Mouse (Mus musculus) urinary bladder, postnatal 10 days (tissue): ENCODE results near the gene Fgfr2.

Experiments
- DNase-seq: peaks from one replicate; pipeline ENCODE4 v3.0.0; 2022; ENCODE audit warnings: low spot score

Gene Fgfr2

GRCm38 (mm10) chr7:132658058-132658450 lies 465.1 kb downstream of the Fgfr2 start:
- DNase-seq = no peak

GRCm38 (mm10) chr7:132657371-132658057 lies 465.6 kb downstream of the Fgfr2 start:
- no peak for DNase-seq

- DNase-seq = peak; percentile 89
Measured at GRCm38 (mm10) chr7:132656548-132656947, 466.6 kb downstream of the Fgfr2 start.

GRCm38 (mm10) chr7:132656075-132656474 lies 467.1 kb downstream of the Fgfr2 start:
- DNase-seq = peak; percentile 57

- no peak for DNase-seq
Measured at GRCm38 (mm10) chr7:132654412-132654811, 468.7 kb downstream of the Fgfr2 start.

GRCm38 (mm10) chr7:132646514-132646913 lies 476.6 kb downstream of the Fgfr2 start:
- no peak for DNase-seq

- no peak for DNase-seq
Measured at GRCm38 (mm10) chr7:132644605-132645279, 478.4 kb downstream of the Fgfr2 start.

- no peak for DNase-seq
Measured at GRCm38 (mm10) chr7:132641606-132642005, 481.5 kb downstream of the Fgfr2 start.

- no peak for DNase-seq
Measured at GRCm38 (mm10) chr7:132640946-132641345, 482.2 kb downstream of the Fgfr2 start.

GRCm38 (mm10) chr7:132638446-132639087 lies 484.6 kb downstream of the Fgfr2 start:
- DNase-seq = no peak

- no peak for DNase-seq
Measured at GRCm38 (mm10) chr7:132637292-132637691, 485.9 kb downstream of the Fgfr2 start.

GRCm38 (mm10) chr7:132631313-132631712 lies 491.8 kb downstream of the Fgfr2 start:
- no peak for DNase-seq

GRCm38 (mm10) chr7:132627448-132627847 lies 495.7 kb downstream of the Fgfr2 start:
- DNase-seq = no peak

GRCm38 (mm10) chr7:132626174-132626573 lies 497.0 kb downstream of the Fgfr2 start:
- no peak for DNase-seq

- no peak for DNase-seq
Measured at GRCm38 (mm10) chr7:132624161-132624560, 499.0 kb downstream of the Fgfr2 start.

- DNase-seq = no peak
Measured at GRCm38 (mm10) chr7:132619975-132620918, 502.9 kb downstream of the Fgfr2 start.

- DNase-seq = no peak
Measured at GRCm38 (mm10) chr7:132619549-132619948, 503.6 kb downstream of the Fgfr2 start.

- no peak for DNase-seq
Measured at GRCm38 (mm10) chr7:132617021-132617564, 506.1 kb downstream of the Fgfr2 start.

GRCm38 (mm10) chr7:132616391-132616790 lies 506.8 kb downstream of the Fgfr2 start:
- no peak for DNase-seq

- no peak for DNase-seq
Measured at GRCm38 (mm10) chr7:132615346-132615745, 507.8 kb downstream of the Fgfr2 start.

- DNase-seq = no peak
Measured at GRCm38 (mm10) chr7:132611530-132611929, 511.6 kb downstream of the Fgfr2 start.
